Mouse (Mus musculus) layer of hippocampus, adult 2 months (tissue): ENCODE results near the gene Atp23. TPM values are rescaled to one million over a fixed set of nuclear protein-coding genes. Genes with fewer than 3 reads are reported as not detected.

Experiments
- DNase-seq, 2 experiments: peaks; one replicate each; pipeline ENCODE4 v3.0.0; 2022; ENCODE audit warnings: low spot score in 2 of 2
- H3K27ac ChIP-seq: fragments of 200-600 bp; 2 replicates; pipeline ENCODE4 v1.8.1; 2022
- H3K4me3 ChIP-seq: fragments of 200-600 bp; 2 replicates; pipeline ENCODE4 v1.8.1; 2022; ENCODE audit warnings: mild to moderate bottlenecking
- CTCF ChIP-seq: fragments of 200-600 bp; conservative IDR thresholded peaks from 2 replicates; pipeline ENCODE4 v1.8.1; 2022; ENCODE audit warnings: antibody characterized with exemption, mild to moderate bottlenecking, moderate library complexity
- total RNA-seq, 2 experiments: library from RNA; stranded (reverse); gene quantifications; 2 replicates each; pipeline ENCODE4 v1.2.3; 2021

Gene Atp23
- total RNA-seq, 2 experiments from 2014 or later, result 9.0 to 10.0 TPM

- Histone ChIP-seq H3K27ac (peak overlapping the region; percentile 100), H3K4me3 (peak overlapping the region; percentile 69)
- TF ChIP-seq CTCF, result peak; percentile 83
- DNase-seq, result peak; percentile 81
Observed at GRCm38 (mm10) chr10:126928011-126928818, 27.1 kb upstream of the Atp23 start.

- no peak for TF ChIP-seq CTCF
- no peak for DNase-seq
- Histone ChIP-seq H3K4me3 (peak overlapping the region; percentile 69), H3K27ac (peak overlapping the region; percentile 100)
Observed at GRCm38 (mm10) chr10:126927101-126927961, 26.2 kb upstream of the Atp23 start.

- peak in 1 of 2 experiments; percentile 65 for DNase-seq
- peak overlapping the region; percentile 78 for H3K27ac ChIP-seq
- no peak for TF ChIP-seq CTCF
Observed at GRCm38 (mm10) chr10:126925391-126925790, 24.2 kb upstream of the Atp23 start.

DNA sequence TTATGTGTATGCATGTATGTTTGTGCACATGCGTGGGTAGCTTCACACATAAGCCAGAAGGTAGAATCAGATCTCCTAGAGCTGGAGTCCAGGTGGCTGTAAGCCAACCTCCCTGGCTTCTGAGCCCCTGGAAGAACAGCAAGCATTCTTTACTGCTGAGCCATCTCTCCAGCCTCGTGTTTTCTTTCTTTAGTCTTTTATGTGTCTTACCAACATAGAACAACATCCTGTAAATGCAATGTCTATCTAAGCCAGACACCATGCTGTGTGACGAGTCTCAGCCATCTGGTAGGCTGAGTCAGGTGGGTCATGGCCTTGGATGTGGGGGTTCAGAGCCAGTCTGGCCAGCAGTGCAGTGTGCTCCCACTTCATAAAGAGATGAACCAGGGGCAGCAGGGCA lies 22.9 kb upstream of the Atp23 start:
- DNase-seq, result no peak
- Histone ChIP-seq H3K4me3 (no peak overlapping the region), H3K27ac (peak overlapping the region; percentile 68)
- no peak for TF ChIP-seq CTCF

More at GRCm38 (mm10) chr10:126925391-126925790, 24.2 kb upstream of the Atp23 start:
- H3K4me3 ChIP-seq, result no peak overlapping the region

DNA sequence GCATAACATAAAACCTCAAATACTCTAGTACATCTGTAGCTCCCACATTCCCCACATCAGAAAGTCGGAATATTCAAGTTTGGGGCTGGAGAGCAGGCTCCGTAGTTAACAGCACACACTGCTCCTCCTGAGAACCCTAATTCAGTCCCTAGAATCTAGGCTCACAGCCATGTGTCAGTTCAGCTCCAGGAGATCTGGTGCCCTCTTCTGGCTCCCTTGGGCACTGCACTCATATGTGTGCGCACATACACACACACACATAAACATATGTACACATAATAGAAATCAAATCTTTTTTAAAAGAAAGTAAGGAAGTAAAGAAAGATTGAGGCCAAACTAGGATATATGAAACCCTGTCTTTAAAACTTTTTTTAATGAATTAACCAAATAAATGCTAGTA lies 19.1 kb upstream of the Atp23 start:
- H3K4me3 ChIP-seq, result no peak overlapping the region
- H3K27ac ChIP-seq, result no peak overlapping the region
- no peak for DNase-seq
- peak; percentile 66 for TF ChIP-seq CTCF

DNA sequence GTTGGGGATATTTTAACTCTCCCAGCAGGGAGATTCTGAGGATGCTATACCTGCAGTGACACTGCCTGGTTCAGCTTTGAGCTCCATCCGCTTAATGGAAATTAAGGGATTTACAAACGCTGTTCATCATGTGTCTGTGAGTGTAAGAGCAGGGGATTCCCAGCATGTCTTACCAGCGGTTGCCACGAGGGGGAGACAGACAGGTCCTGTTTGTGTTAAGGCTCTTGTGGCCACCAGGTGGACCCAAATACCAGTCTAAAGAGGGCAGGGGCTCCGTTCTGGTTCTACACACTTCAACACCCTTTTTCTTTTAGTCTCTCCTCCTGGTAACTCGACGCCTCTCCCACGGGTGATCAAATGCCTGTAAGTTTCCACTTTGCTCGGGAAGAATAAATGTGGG lies 17.9 kb upstream of the Atp23 start:
- Histone ChIP-seq H3K4me3 (no peak overlapping the region), H3K27ac (no peak overlapping the region)
- peak; percentile 92 to 99 for DNase-seq
- TF ChIP-seq CTCF, result peak; percentile 100

DNA sequence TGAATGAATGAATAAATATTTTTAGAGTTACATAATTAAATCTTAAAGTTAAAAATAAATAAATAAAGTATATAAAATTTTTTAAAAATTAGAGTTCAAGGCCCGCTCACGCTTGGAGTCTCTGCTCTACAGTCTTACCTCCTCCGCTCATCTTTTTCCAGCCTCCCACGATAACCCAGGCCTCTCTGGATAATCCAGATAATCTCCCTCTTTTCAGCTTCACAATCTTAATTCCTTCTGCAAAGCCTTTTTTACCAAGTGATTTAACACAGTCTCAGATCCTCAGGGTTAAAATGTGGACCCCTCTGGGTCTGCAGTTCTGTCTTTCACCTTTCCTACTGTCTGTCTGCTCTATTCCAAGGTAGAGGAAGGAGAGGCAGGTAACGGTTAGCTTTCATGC lies 13.1 kb upstream of the Atp23 start:
- H3K27ac ChIP-seq, result no peak overlapping the region
- no peak for TF ChIP-seq CTCF
- no peak for DNase-seq

DNA sequence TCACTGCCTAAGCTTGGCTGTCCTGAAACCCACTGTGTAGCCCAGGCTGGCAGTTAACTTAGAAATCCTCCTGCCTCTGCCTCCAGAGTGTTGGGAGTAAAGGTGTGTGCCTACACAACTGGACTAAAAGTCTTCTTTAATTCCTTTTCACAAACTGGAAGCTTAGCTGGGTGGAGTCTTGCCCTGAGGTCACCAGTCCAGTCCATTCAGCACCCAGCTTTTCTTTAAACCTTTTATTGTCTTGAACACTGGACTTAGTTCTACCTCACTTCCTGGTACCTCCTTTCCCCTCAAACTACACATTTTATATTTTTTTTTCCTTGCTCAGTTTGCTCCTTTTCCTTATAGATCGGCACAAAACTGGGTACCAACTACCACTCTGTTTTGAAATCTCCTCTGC lies 10.3 kb upstream of the Atp23 start:
- TF ChIP-seq CTCF, result no peak
- Histone ChIP-seq H3K4me3 (no peak overlapping the region), H3K27ac (no peak overlapping the region)
- DNase-seq, result no peak

More for the DNA sequence above, 13.1 kb upstream of the Atp23 start:
- H3K4me3 ChIP-seq, result no peak overlapping the region

GRCm38 (mm10) chr10:126906811-126907210 lies 5.7 kb upstream of the Atp23 start:
- H3K4me3 ChIP-seq, result no peak overlapping the region
- peak overlapping the region; percentile 11; the same call in 1 of the 2 replicates for H3K27ac ChIP-seq
- no peak for DNase-seq
- TF ChIP-seq CTCF, result no peak

DNA sequence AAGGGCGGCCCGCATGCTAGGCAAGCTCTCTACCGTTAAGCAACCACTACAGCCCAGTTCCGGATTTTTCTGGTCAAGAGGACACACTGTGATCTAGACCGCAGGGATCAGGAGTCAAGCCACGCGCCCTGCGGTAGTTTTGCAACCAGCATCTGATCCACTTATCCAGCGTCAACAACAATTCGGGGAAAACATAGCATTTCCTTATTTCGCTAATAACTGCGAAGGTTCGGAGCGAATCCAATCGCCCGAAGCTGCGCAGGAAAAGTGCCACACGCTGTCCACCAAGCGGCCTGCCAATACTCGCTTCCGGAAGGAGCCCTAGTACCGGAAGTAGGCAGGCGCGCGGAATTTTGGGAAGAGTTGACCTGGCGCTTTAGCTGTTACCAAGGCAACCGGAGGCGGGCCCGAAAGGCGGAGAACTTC lies 4.5 kb upstream of the Atp23 start:
- Histone ChIP-seq H3K27ac (peak overlapping the region; percentile 93), H3K4me3 (peak overlapping the region; percentile 71)
- peak; percentile 30; the same call in 1 of the 2 replicates for TF ChIP-seq CTCF
- peak; percentile 92 to 93 for DNase-seq

DNA sequence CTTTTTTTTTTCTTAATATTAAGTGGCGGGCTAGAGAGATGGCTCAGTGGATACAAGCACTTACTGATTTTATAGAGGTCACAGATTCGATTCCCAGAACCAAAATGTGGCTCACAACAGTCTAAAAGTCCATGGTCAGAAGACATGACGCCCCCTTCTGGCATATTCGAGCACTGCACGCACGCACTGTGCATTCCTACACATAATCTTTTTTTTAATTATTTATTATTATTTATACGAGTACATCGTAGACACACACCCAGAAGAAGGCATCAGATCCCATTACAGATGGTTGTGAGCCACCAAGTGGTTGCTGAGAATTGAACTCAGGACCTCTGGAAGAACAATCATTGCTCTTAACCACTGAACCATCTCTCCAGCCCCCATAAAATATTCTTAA lies 3.9 kb upstream of the Atp23 start:
- TF ChIP-seq CTCF, result peak; percentile 65
- Histone ChIP-seq H3K27ac (peak overlapping the region; percentile 93), H3K4me3 (peak overlapping the region; percentile 71)
- DNase-seq, result no peak

- no peak for TF ChIP-seq CTCF
- H3K27ac ChIP-seq, result no peak overlapping the region
- no peak overlapping the region for H3K4me3 ChIP-seq
- DNase-seq, result no peak
Observed at GRCm38 (mm10) chr10:126904221-126904620, 3.1 kb upstream of the Atp23 start.

DNA sequence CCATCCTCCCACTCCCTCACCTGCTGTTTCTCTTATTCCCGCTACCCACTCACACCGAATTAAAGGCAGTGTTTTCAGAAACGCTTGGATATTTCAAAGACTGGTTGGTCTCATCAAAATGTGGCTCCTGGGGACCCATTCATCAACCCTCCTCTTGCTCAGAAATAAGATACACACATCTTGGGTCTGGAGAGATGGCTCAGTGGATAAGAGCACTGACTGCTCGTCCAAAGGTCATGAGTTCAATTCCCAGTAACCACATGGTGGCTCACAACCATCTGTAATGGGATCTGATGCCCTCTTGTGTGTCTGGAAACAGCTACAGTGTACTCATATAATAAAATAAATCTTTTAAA lies 311 bp upstream of the Atp23 start:
- no peak for TF ChIP-seq CTCF
- DNase-seq, result no peak
- Histone ChIP-seq H3K27ac (peak overlapping the region; percentile 61; the same call in 1 of the 2 replicates), H3K4me3 (peak overlapping the region; percentile 72)
